Mouse (Mus musculus) kidney, postnatal 0 days (tissue): ENCODE data around the gene Myh9. TPM values are rescaled to one million over a fixed set of nuclear protein-coding genes. Genes with fewer than 3 reads are reported as not detected.
A peak's percentile ranks its signal among the peaks of the same experiment; 100 is the strongest.

Experiments used
- ATAC-seq: fragments of 200-750 bp; cut with Nextera tagmentation; replicated peaks from 2 replicates; pipeline ENCODE4 v1.8.0; 2017; ENCODE audit warnings: low read depth, moderate number of reproducible peaks, moderate TSS enrichment, moderate library complexity; ENCODE audit not compliant: low FRiP score
- DNase-seq: peaks from one replicate; pipeline ENCODE4 v3.0.0-alpha.2; 2016; ENCODE audit warnings: low spot score
- H3K27ac ChIP-seq: fragments of 300-500 bp; sonication (generic); 2 replicates; pipeline ENCODE4 v1.5.1; 2014; ENCODE audit warnings: mild to moderate bottlenecking
- H3K27me3 ChIP-seq: fragments of 300-500 bp; sonication (generic); 2 replicates; pipeline ENCODE4 v1.6.1; 2014; ENCODE audit warnings: low read length, mixed read lengths; ENCODE audit not compliant: insufficient read depth
- H3K36me3 ChIP-seq: fragments of 300-500 bp; sonication (generic); 2 replicates; pipeline ENCODE4 v1.6.1; 2014; ENCODE audit warnings: low read length, mixed read lengths; ENCODE audit not compliant: insufficient read depth
- H3K4me1 ChIP-seq: fragments of 300-500 bp; sonication (generic); replicated peaks from 2 replicates; pipeline ENCODE4 v1.6.1; 2014; ENCODE audit warnings: antibody characterized with exemption, low read length, mixed read lengths; ENCODE audit not compliant: insufficient read depth
- H3K4me2 ChIP-seq: fragments of 300-500 bp; sonication (generic); 2 replicates; pipeline ENCODE4 v1.6.1; 2014; ENCODE audit warnings: mild to moderate bottlenecking, low read length, moderate library complexity, mixed read lengths
- H3K4me3 ChIP-seq: fragments of 300-500 bp; sonication (generic); replicated peaks from 2 replicates; pipeline ENCODE4 v1.5.1; 2014; ENCODE audit warnings: low read depth, low read length
- H3K9ac ChIP-seq: fragments of 300-500 bp; sonication (generic); 2 replicates; pipeline ENCODE4 v1.6.1; 2014; ENCODE audit warnings: low read depth, low read length
- H3K9me3 ChIP-seq: fragments of 300-500 bp; sonication (generic); replicated peaks from 2 replicates; pipeline ENCODE4 v1.6.1; 2016; ENCODE audit warnings: low read length, inconsistent platforms, mixed read lengths
- CTCF ChIP-seq: IDR thresholded peaks from 2 replicates; pipeline ENCODE4 v1.5.1; 2016; ENCODE audit warnings: antibody characterized with exemption, low read depth, mild to moderate bottlenecking, moderate library complexity
- WGBS: fragments of 180-500 bp; shearing (Covaris S2); extraction: QIAGEN DNeasy Blood & Tissue Kit; methylation state at CpG from one replicate; pipeline ENCODE4 v1.1.7; 2014; 5-methylcytosine and 5-hydroxymethylcytosine counted together
- polyA plus RNA-seq: library from polyadenylated mRNA; unstranded; fragments of >200 nt; fragmentation: Nextera tagmentation; extraction: Ambion mirVana; gene quantifications from 2 replicates; pipeline ENCODE4 v1.2.1, GENCODE M21; 2015

The Myh9 gene
- polyA plus RNA-seq, 1 experiment from 2014 or later: 52.9 TPM

- peak overlapping the region; percentile 86; the same call in 1 of the 2 replicates for H3K27ac ChIP-seq
- 95% methylated on average over 26 of the region's 26 CpGs for WGBS
Observed at GRCm38 (mm10) chr15:77796409-77797035, 45.5 kb downstream of the Myh9 start.

DNA sequence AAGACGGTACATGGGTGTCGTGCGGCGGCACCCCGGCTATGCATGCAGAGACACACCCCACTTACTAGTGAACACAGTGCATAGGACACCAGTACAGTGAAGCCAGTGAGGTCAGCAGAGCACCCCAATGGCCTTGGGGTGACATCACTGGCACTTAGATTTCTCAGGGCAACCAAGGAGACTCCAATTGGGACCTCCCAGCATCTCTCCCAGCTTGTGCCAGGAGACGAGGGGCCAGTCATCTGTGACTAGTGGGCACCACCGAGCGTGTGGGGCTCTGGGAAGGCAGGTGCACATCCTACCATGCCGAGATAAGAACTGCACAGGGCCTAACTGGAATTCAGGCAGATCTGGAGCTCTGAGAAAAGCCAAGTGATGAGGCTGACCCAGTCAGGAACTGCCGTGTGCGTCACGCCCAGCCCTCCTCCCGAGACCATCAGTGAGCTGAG lies 47.0 kb downstream of the Myh9 start:
- Histone ChIP-seq H3K4me3 (no peak overlapping the region), H3K9me3 (no peaks in the 10 kb centered on the region), H3K4me1 (peaks cover 34% of the 10 kb centered on the region), H3K27ac (0 out of 2 replicates have a peak overlapping the region, but pooled peaks have one; percentile 0), H3K27me3 (no peaks in the 10 kb centered on the region), H3K9ac (no peak overlapping the region), H3K36me3 (peaks cover 68% of the 10 kb centered on the region), H3K4me2 (no peak overlapping the region)
- no peak for DNase-seq
- no peak for TF ChIP-seq CTCF
- no peak for ATAC-seq
- 72% methylated on average over 13 of the region's 13 CpGs for WGBS

More at GRCm38 (mm10) chr15:77796409-77797035, 45.5 kb downstream of the Myh9 start:
- Histone ChIP-seq H3K9ac (no peak overlapping the region), H3K4me2 (no peak overlapping the region), H3K36me3 (peaks cover 63% of the 10 kb centered on the region), H3K27me3 (no peaks in the 10 kb centered on the region), H3K4me1 (peaks cover 49% of the 10 kb centered on the region), H3K9me3 (no peaks in the 10 kb centered on the region), H3K4me3 (no peak overlapping the region)
- ATAC-seq (no peak), DNase-seq (no peak)
- TF ChIP-seq CTCF: no peak

DNA sequence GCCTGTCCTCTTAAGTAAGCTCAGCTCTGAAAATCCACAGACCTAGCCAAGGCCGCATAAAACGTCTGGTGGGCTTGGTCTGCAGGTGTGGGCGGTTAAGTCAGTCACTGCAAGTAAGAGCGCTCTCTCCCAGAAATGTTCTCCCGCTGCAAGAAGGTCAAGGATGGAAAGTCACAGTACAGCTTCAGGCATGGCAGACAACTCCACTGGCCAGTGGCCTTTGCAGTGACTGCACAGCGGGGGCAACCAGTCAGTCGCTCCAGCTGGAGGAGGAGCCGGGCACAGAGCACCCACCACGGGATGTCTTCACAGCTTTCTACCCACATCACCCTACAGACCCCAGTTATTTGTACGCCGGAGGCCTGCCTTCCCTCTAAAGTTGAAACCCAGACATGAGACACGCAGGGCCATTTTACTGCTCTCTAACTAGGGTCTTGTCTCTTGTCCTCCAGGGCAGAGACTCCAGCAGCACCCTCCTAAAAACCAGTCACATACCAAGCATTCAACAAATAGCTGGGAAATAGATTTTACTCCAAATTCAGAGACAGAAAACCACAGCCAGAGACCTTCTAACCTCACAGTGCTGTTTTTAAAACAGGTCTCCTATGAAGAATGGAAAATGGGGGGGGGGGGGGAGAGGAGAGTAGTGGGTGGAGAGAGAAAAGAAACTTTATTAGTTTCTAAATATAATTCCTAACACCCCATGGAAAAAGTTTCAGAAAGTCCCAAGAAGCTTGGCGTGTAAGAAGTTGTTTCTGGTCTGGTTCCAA lies 47.7 kb downstream of the Myh9 start:
- DNase-seq (no peak), ATAC-seq (no peak)
- Histone ChIP-seq H3K4me2 (no peak overlapping the region), H3K9me3 (no peaks in the 10 kb centered on the region), H3K9ac (no peak overlapping the region), H3K27ac (peak overlapping the region; percentile 57; the same call in 1 of the 2 replicates), H3K4me1 (peaks cover 28% of the 10 kb centered on the region), H3K4me3 (no peak overlapping the region), H3K27me3 (no peaks in the 10 kb centered on the region), H3K36me3 (peaks cover 70% of the 10 kb centered on the region)
- no peak for TF ChIP-seq CTCF
- 66% methylated on average over 13 of the region's 13 CpGs for WGBS

DNA sequence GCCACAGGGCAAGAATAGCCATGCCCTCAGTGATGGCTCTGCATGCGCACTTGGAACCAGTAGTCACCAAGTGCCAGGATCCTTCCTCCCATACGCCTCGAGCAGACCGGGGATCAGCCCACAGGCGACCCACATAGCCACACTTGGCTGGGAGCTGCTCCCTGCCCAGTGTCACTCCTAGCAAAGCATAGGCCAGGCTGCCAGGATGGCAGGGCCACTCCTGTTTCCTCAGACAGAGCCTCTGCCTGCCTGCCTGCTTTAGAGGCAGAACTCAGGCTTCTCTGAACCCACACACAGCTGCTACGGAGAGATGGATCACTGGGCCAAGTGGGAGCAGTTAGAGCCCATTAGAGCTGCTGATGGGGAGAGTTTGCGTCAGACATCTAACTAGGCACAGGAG lies 48.4 kb downstream of the Myh9 start:
- Histone ChIP-seq H3K36me3 (peaks cover 78% of the 10 kb centered on the region), H3K27ac (0 out of 2 replicates have a peak overlapping the region, but pooled peaks have one; percentile 57), H3K9ac (no peak overlapping the region), H3K4me1 (peaks cover 22% of the 10 kb centered on the region), H3K4me3 (no peak overlapping the region), H3K27me3 (no peaks in the 10 kb centered on the region), H3K9me3 (no peaks in the 10 kb centered on the region), H3K4me2 (no peak overlapping the region)
- DNase-seq: no peak
- TF ChIP-seq CTCF: no peak
- WGBS: 76% methylated on average over 7 of the region's 7 CpGs
- ATAC-seq: no peak

- peaks cover 83% of the 10 kb centered on the region for H3K36me3 ChIP-seq
- ATAC-seq (no peak), DNase-seq (no peak)
- H3K4me3 ChIP-seq: no peak overlapping the region
- no peaks in the 10 kb centered on the region for H3K9me3 ChIP-seq
- WGBS: 71% methylated on average over 4 of the region's 4 CpGs
- no peak for TF ChIP-seq CTCF
- no peaks in the 10 kb centered on the region for H3K27me3 ChIP-seq
- no peak overlapping the region for H3K27ac ChIP-seq
- peaks cover 18% of the 10 kb centered on the region for H3K4me1 ChIP-seq
- H3K9ac ChIP-seq: no peak overlapping the region
- no peak overlapping the region for H3K4me2 ChIP-seq
Observed at GRCm38 (mm10) chr15:77793094-77793493, 48.9 kb downstream of the Myh9 start.

GRCm38 (mm10) chr15:77792056-77792455 lies 49.9 kb downstream of the Myh9 start:
- Histone ChIP-seq H3K27me3 (no peaks in the 10 kb centered on the region), H3K9ac (no peak overlapping the region), H3K4me1 (peaks cover 7% of the 10 kb centered on the region; the same call in 1 of the 2 replicates), H3K36me3 (peaks cover 89% of the 10 kb centered on the region), H3K9me3 (no peaks in the 10 kb centered on the region), H3K4me3 (no peak overlapping the region), H3K4me2 (no peak overlapping the region), H3K27ac (no peak overlapping the region)
- DNase-seq: no peak
- no peak for TF ChIP-seq CTCF
- ATAC-seq: no peak
- 75% methylated on average over 9 of the region's 9 CpGs for WGBS
